Mouse (Mus musculus) kidney, postnatal 36 days (tissue): ENCODE measurements around the gene Mylpf.

ENCODE experiments used
- DNase-seq, 2 experiments: peaks; one replicate each; pipeline ENCODE4 v3.0.0; 2021 to 2022; ENCODE audit warnings: mixed read lengths in 2 of 2

Mylpf gene

GRCm38 (mm10) chr7:127260309-127261111, 51.8 kb downstream of the Mylpf start, which contains the start of gene Dctpp1:
TSS of gene Dctpp1 (minus strand) at chr7:127260709.
- peak; percentile 98 to 99 for DNase-seq

- DNase-seq, result no peak
These were observed 53.7 kb downstream of the Mylpf start for GRCm38 (mm10) chr7:127262218-127262961.

GRCm38 (mm10) chr7:127263526-127263925, 54.8 kb downstream of the Mylpf start:
- DNase-seq, result no peak
